Mouse (Mus musculus): ENCODE data around the gene Furin. TPM values are rescaled to one million over a fixed set of nuclear protein-coding genes. Genes with fewer than 3 reads are reported as not detected.

The Furin gene
- polyA plus RNA-seq, 1 experiment from 2014 or later, result 8.7 TPM

GRCm38 (mm10) chr7:80446221-80446878 lies 41.1 kb upstream of the Furin start:
- 69% methylated on average over 7 of the region's 7 CpGs for WGBS
- ATAC-seq (ENCODE audit: insufficient read depth, low FRiP score), result no peak
- H3K27me3 ChIP-seq (ENCODE audit: control insufficient read depth, insufficient read depth, low read length), result no peaks in the 10 kb centered on the region
- H3K9ac ChIP-seq (ENCODE audit: low read length), result no peak overlapping the region
- no peak overlapping the region for H3K27ac ChIP-seq (ENCODE audit: low read length)
- peaks cover 13% of the 10 kb centered on the region for H3K4me1 ChIP-seq (ENCODE audit: control insufficient read depth, insufficient read depth, low read length)
- no peak overlapping the region for H3K4me3 ChIP-seq (replicated peaks; ENCODE audit: low read length)
- H3K36me3 ChIP-seq (ENCODE audit: control insufficient read depth, insufficient read depth, low read length), result no peaks in the 10 kb centered on the region
- no peaks in the 10 kb centered on the region for H3K9me3 ChIP-seq (replicated peaks; ENCODE audit: control insufficient read depth, low read length)
- no peak overlapping the region for H3K4me2 ChIP-seq (ENCODE audit: low read depth, low read length)

DNA sequence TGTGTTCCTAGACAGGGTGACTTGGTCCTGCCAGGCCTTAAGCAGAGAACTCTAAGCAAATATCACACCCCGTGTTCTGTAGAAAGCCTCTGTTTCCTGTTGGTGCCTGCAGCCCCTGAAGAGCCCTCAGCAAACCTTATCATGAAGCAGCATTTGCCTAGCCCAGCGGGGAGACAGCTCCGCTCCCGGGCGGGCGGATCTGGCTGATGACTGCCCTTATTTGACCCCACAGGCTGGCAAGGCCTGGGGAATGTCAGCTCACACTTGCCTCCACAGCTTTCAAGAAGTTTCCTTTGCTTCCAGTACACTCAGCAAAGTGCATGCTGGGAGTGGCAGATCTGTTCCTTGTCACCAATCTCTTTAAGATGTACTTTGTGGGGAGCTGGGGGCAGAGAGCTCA lies 40.3 kb upstream of the Furin start:
- Histone ChIP-seq H3K4me1 (ENCODE audit: control insufficient read depth, insufficient read depth, low read length) (peaks cover 13% of the 10 kb centered on the region), H3K27ac (ENCODE audit: low read length) (no peak overlapping the region), H3K9me3 (replicated peaks; ENCODE audit: control insufficient read depth, low read length) (no peaks in the 10 kb centered on the region), H3K9ac (ENCODE audit: low read length) (0 out of 2 replicates have a peak overlapping the region, but pooled peaks have one; percentile 12), H3K27me3 (ENCODE audit: control insufficient read depth, insufficient read depth, low read length) (no peaks in the 10 kb centered on the region), H3K4me3 (replicated peaks; ENCODE audit: low read length) (no peak overlapping the region), H3K4me2 (ENCODE audit: low read depth, low read length) (no peak overlapping the region), H3K36me3 (ENCODE audit: control insufficient read depth, insufficient read depth, low read length) (no peaks in the 10 kb centered on the region)
- 22% methylated on average over 6 of the region's 6 CpGs for WGBS
- no peak for ATAC-seq (ENCODE audit: insufficient read depth, low FRiP score)

DNA sequence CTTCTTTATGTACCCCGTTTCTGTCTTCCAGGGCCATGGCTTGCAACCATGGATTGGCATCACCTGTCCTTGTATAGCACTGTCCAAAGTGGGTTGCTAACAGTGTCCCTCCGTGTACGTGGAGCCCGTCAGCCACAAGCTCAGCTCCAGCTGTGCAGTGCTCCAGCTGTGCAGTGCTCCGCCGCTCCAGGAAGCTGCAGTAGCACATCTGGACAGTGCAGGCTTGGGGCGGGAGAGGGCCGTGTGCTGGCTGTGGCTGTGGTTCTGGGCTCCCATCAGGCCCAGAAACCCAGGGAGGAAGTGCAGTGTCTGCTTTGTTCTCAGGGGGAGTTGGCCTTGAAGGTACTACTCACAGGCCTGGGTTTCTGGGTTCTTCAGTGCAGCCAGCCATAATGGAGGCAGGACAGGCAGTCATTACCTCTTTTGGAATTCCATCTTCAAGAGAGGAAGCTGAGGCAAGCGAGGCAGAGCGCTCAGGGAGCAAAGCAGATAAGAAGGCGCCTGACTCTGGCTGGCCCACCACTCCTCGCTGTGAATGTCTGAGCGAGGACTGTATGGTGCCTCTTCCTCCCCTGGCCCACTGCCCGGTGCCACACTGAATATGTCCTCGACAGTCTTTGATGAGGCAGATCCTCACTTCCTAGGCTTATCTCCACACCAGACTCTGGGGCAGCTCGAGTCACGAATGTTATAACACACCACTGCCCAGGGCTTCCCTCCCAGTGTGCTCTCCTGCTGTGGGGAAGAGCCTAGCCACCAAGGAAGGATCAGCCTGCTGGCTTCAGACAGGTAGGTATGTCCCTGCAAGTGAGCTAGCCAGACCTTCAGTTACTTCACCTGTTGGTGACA lies 39.4 kb upstream of the Furin start:
- peaks cover 13% of the 10 kb centered on the region for H3K4me1 ChIP-seq (ENCODE audit: control insufficient read depth, insufficient read depth, low read length)
- no peaks in the 10 kb centered on the region for H3K27me3 ChIP-seq (ENCODE audit: control insufficient read depth, insufficient read depth, low read length)
- no peaks in the 10 kb centered on the region for H3K9me3 ChIP-seq (replicated peaks; ENCODE audit: control insufficient read depth, low read length)
- 0 out of 2 replicates have a peak, but pooled peaks have one; percentile 19 for ATAC-seq (ENCODE audit: insufficient read depth, low FRiP score)
- no peak overlapping the region for H3K4me2 ChIP-seq (ENCODE audit: low read depth, low read length)
- WGBS, result 66% methylated on average over 17 of the region's 17 CpGs
- no peak overlapping the region for H3K4me3 ChIP-seq (replicated peaks; ENCODE audit: low read length)
- no peak overlapping the region for H3K27ac ChIP-seq (ENCODE audit: low read length)
- no peak overlapping the region for H3K9ac ChIP-seq (ENCODE audit: low read length)
- H3K36me3 ChIP-seq (ENCODE audit: control insufficient read depth, insufficient read depth, low read length), result no peaks in the 10 kb centered on the region

GRCm38 (mm10) chr7:80443124-80443523 lies 37.9 kb upstream of the Furin start:
- Histone ChIP-seq H3K27ac (ENCODE audit: low read length) (no peak overlapping the region), H3K9ac (ENCODE audit: low read length) (no peak overlapping the region), H3K4me1 (ENCODE audit: control insufficient read depth, insufficient read depth, low read length) (peaks cover 13% of the 10 kb centered on the region), H3K4me2 (ENCODE audit: low read depth, low read length) (no peak overlapping the region), H3K27me3 (ENCODE audit: control insufficient read depth, insufficient read depth, low read length) (no peaks in the 10 kb centered on the region), H3K4me3 (replicated peaks; ENCODE audit: low read length) (no peak overlapping the region), H3K9me3 (replicated peaks; ENCODE audit: control insufficient read depth, low read length) (no peaks in the 10 kb centered on the region), H3K36me3 (ENCODE audit: control insufficient read depth, insufficient read depth, low read length) (no peaks in the 10 kb centered on the region)
- ATAC-seq (ENCODE audit: insufficient read depth, low FRiP score), result no peak
- WGBS, result 82% methylated on average over 3 of the region's 3 CpGs

GRCm38 (mm10) chr7:80441986-80442904 lies 37.0 kb upstream of the Furin start:
- Histone ChIP-seq H3K4me2 (ENCODE audit: low read depth, low read length) (no peak overlapping the region), H3K27me3 (ENCODE audit: control insufficient read depth, insufficient read depth, low read length) (no peaks in the 10 kb centered on the region), H3K27ac (ENCODE audit: low read length) (no peak overlapping the region), H3K36me3 (ENCODE audit: control insufficient read depth, insufficient read depth, low read length) (no peaks in the 10 kb centered on the region), H3K9me3 (replicated peaks; ENCODE audit: control insufficient read depth, low read length) (no peaks in the 10 kb centered on the region), H3K4me1 (ENCODE audit: control insufficient read depth, insufficient read depth, low read length) (peaks cover 13% of the 10 kb centered on the region), H3K4me3 (replicated peaks; ENCODE audit: low read length) (no peak overlapping the region), H3K9ac (ENCODE audit: low read length) (peak overlapping the region; percentile 43; the same call in 1 of the 2 replicates)
- ATAC-seq (ENCODE audit: insufficient read depth, low FRiP score), result no peak
- 69% methylated on average over 11 of the region's 11 CpGs for WGBS

DNA sequence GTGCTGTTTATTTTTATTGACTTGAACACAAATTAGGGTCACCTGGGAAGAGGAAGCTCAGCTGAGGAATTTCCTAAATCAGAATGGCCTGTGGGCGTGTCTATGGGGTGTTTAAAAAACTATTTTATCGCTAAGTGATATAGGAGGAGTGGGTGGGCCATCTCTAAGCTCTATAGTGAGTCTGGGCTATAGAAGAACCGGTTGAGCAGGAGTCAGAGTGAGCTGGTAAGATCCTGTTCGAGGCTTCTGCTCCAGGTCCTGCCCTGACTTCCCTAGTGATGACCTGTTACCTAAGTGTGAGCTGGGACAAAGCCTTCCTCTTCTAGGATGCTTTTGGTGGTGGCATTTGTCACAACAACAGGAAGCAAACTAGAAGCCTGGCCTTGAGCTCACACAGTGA lies 35.4 kb upstream of the Furin start:
- no peak overlapping the region for H3K9ac ChIP-seq (ENCODE audit: low read length)
- H3K36me3 ChIP-seq (ENCODE audit: control insufficient read depth, insufficient read depth, low read length), result no peaks in the 10 kb centered on the region
- ATAC-seq (ENCODE audit: insufficient read depth, low FRiP score), result no peak
- peaks cover 9% of the 10 kb centered on the region for H3K4me1 ChIP-seq (ENCODE audit: control insufficient read depth, insufficient read depth, low read length)
- H3K9me3 ChIP-seq (replicated peaks; ENCODE audit: control insufficient read depth, low read length), result no peaks in the 10 kb centered on the region
- 33% methylated on average over 4 of the region's 4 CpGs for WGBS
- H3K4me2 ChIP-seq (ENCODE audit: low read depth, low read length), result no peak overlapping the region
- no peak overlapping the region for H3K27ac ChIP-seq (ENCODE audit: low read length)
- no peak overlapping the region for H3K4me3 ChIP-seq (replicated peaks; ENCODE audit: low read length)
- no peaks in the 10 kb centered on the region for H3K27me3 ChIP-seq (ENCODE audit: control insufficient read depth, insufficient read depth, low read length)

- H3K4me2 ChIP-seq (ENCODE audit: low read depth, low read length), result no peak overlapping the region
- no peak overlapping the region for H3K27ac ChIP-seq (ENCODE audit: low read length)
- H3K36me3 ChIP-seq (ENCODE audit: control insufficient read depth, insufficient read depth, low read length), result no peaks in the 10 kb centered on the region
- peaks cover 4% of the 10 kb centered on the region; the same call in 1 of the 2 replicates for H3K4me1 ChIP-seq (ENCODE audit: control insufficient read depth, insufficient read depth, low read length)
- ATAC-seq (ENCODE audit: insufficient read depth, low FRiP score), result no peak
- H3K9me3 ChIP-seq (replicated peaks; ENCODE audit: control insufficient read depth, low read length), result no peaks in the 10 kb centered on the region
- H3K27me3 ChIP-seq (ENCODE audit: control insufficient read depth, insufficient read depth, low read length), result no peaks in the 10 kb centered on the region
- no peak overlapping the region for H3K9ac ChIP-seq (ENCODE audit: low read length)
- H3K4me3 ChIP-seq (replicated peaks; ENCODE audit: low read length), result no peak overlapping the region
- WGBS, result 77% methylated on average over 10 of the region's 10 CpGs
These were observed 34.7 kb upstream of the Furin start for GRCm38 (mm10) chr7:80439789-80440488.

- Histone ChIP-seq H3K4me2 (ENCODE audit: low read depth, low read length) (peak overlapping the region; percentile 21; the same call in 1 of the 2 replicates), H3K4me3 (replicated peaks; ENCODE audit: low read length) (0 out of 2 replicates have a peak overlapping the region, but pooled peaks have one; percentile 7), H3K36me3 (ENCODE audit: control insufficient read depth, insufficient read depth, low read length) (no peaks in the 10 kb centered on the region), H3K4me1 (ENCODE audit: control insufficient read depth, insufficient read depth, low read length) (peaks cover 4% of the 10 kb centered on the region; the same call in 1 of the 2 replicates), H3K9me3 (replicated peaks; ENCODE audit: control insufficient read depth, low read length) (no peaks in the 10 kb centered on the region), H3K27me3 (ENCODE audit: control insufficient read depth, insufficient read depth, low read length) (no peaks in the 10 kb centered on the region), H3K9ac (ENCODE audit: low read length) (no peak overlapping the region), H3K27ac (ENCODE audit: low read length) (no peak overlapping the region)
- ATAC-seq (ENCODE audit: insufficient read depth, low FRiP score), result no peak
- WGBS, result 36% methylated on average over 15 of the region's 15 CpGs
These were observed 34.0 kb upstream of the Furin start for GRCm38 (mm10) chr7:80439032-80439760.

All from stomach, embryonic 16.5 days (tissue).